Comparison of ENCODE assay signal across 16 mouse cellular contexts in the genomic region with DNA sequence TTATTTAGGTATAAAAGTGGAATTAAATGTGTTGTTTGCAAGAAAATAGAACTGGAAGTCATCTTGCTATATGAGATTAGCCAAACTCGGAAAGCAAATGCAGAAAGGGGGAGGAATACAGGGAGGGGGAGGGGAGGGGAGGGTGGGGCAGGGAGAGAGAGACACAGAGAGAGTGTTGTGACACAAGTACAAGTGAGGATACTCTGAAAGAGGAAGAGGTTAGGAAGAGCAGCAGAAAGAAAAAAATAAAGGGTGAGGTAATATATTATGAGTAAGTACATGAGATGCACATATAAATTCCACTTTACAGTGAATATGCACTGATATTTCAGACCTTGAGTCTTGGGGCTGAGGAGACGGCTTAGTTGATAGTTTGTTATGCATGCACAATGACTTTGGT.
"Had no signal": no experiment of that assay in that cellular context is flagged by ENCODE, and none has a peak within 500 bp of the region (broad histone marks: within the 10 kb centered on the region; RNA-seq: fewer than 3 reads in every experiment).

No protein-coding gene starts in this region.

- ATAC-seq: midbrain, embryonic 16.5 days had no signal

- H3K27ac ChIP-seq: liver, embryonic 14.5 days; midbrain, embryonic 10.5 days; midbrain, embryonic 12.5 days; neural tube, embryonic 12.5 days; stomach, embryonic 15.5 days; stomach, postnatal 0 days had no signal

- DNase-seq: lung, adult 18-20 months; lung, embryonic 14.5 days; lung, postnatal 10 days; lung, postnatal 4 days; midbrain, embryonic 14.5 days; right cerebral cortex, postnatal 14 days; thymus, adult 2 months; thymus, postnatal 36 days had no signal

- H3K4me1 ChIP-seq: midbrain, embryonic 12.5 days; neural tube, embryonic 12.5 days; stomach, embryonic 15.5 days had no signal

- H3K9ac ChIP-seq: liver, embryonic 14.5 days; lung, embryonic 14.5 days; midbrain, embryonic 12.5 days; neural tube, embryonic 12.5 days; stomach, embryonic 15.5 days had no signal

- H3K27me3 ChIP-seq: midbrain, embryonic 12.5 days; neural tube, embryonic 12.5 days; stomach, embryonic 15.5 days had no signal

- H3K36me3 ChIP-seq: midbrain, embryonic 10.5 days; midbrain, embryonic 12.5 days; neural tube, embryonic 12.5 days; stomach, embryonic 15.5 days had no signal

- H3K4me2 ChIP-seq: lung, embryonic 14.5 days; midbrain, embryonic 12.5 days; neural tube, embryonic 12.5 days; stomach, embryonic 15.5 days had no signal

- H3K4me3 ChIP-seq: midbrain, embryonic 10.5 days; midbrain, embryonic 12.5 days; myocyte; neural tube, embryonic 12.5 days; stomach, embryonic 15.5 days had no signal

- H3K9me3 ChIP-seq: midbrain, embryonic 10.5 days; midbrain, embryonic 12.5 days; neural tube, embryonic 12.5 days; stomach, embryonic 15.5 days had no signal
